Mouse (Mus musculus) forebrain, embryonic 16.5 days (tissue): ENCODE data around the gene Hist1h2ad. TPM values are rescaled to one million over a fixed set of nuclear protein-coding genes. Genes with fewer than 3 reads are reported as not detected.
"Not testable (repeated sequence)": the region's sequence is repeated elsewhere in the genome, so short reads cannot be mapped to it uniquely, and the experiment has no call there.

ENCODE experiments used
- ATAC-seq: fragments of 200-750 bp; cut with Nextera tagmentation; 2 replicates; pipeline ENCODE4 v1.8.0; 2017; ENCODE audit warnings: mild to moderate bottlenecking, moderate library complexity
- H3K27ac ChIP-seq: fragments of 300-500 bp; sonication (generic); 2 replicates; pipeline ENCODE4 v1.5.1; 2014; ENCODE audit warnings: low read length, control low read depth
- H3K27me3 ChIP-seq: fragments of 300-500 bp; sonication (generic); replicated peaks from 2 replicates; pipeline ENCODE4 v1.6.1; 2014; ENCODE audit warnings: low read length; ENCODE audit not compliant: control insufficient read depth, insufficient read depth
- H3K36me3 ChIP-seq: fragments of 300-500 bp; sonication (generic); 2 replicates; pipeline ENCODE4 v1.6.1; 2014; ENCODE audit not compliant: control insufficient read depth, insufficient read depth
- H3K4me1 ChIP-seq: fragments of 300-500 bp; sonication (generic); replicated peaks from 2 replicates; pipeline ENCODE4 v1.6.1; 2014; ENCODE audit warnings: low read length; ENCODE audit not compliant: control insufficient read depth, insufficient read depth
- H3K4me2 ChIP-seq: fragments of 300-500 bp; sonication (generic); 2 replicates; pipeline ENCODE4 v1.6.1; 2014; ENCODE audit warnings: mild to moderate bottlenecking, low read length, control low read depth
- H3K4me3 ChIP-seq: fragments of 300-500 bp; sonication (generic); replicated peaks from 2 replicates; pipeline ENCODE4 v1.5.1; 2014; ENCODE audit warnings: mild to moderate bottlenecking, low read length, control low read depth
- H3K9ac ChIP-seq: fragments of 300-500 bp; sonication (generic); replicated peaks from 2 replicates; pipeline ENCODE4 v1.6.1; 2014; ENCODE audit warnings: low read depth, low read length, control low read depth
- H3K9me3 ChIP-seq: fragments of 300-500 bp; sonication (generic); 2 replicates; pipeline ENCODE4 v1.6.1; 2016; ENCODE audit warnings: low read length; ENCODE audit not compliant: control insufficient read depth
- WGBS: fragments of 180-500 bp; shearing (Covaris S2); extraction: QIAGEN DNeasy Blood & Tissue Kit; methylation state at CpG from one replicate; pipeline ENCODE4 v1.1.7; 2014; 5-methylcytosine and 5-hydroxymethylcytosine counted together
- polyA plus RNA-seq: library from polyadenylated mRNA; unstranded; fragments of >200 nt; fragmentation: Nextera tagmentation; extraction: Ambion mirVana; gene quantifications from 2 replicates; pipeline ENCODE4 v1.2.1, GENCODE M21; 2015

The Hist1h2ad gene
- polyA plus RNA-seq, 1 experiment from 2014 or later = 1.2 TPM

GRCm38 (mm10) chr13:23573034-23573897 is 915 bp upstream of the Hist1h2ad start:
- Histone ChIP-seq H3K27ac (peak overlapping the region; percentile 85), H3K4me1 (peaks cover 27% of the 10 kb centered on the region), H3K9ac (peak overlapping the region; percentile 42), H3K4me2 (peak overlapping the region; percentile 53), H3K4me3 (peak overlapping the region; percentile 41)
- H3K36me3 ChIP-seq, H3K9me3 ChIP-seq, ATAC-seq, H3K27me3 ChIP-seq: not testable (repeated sequence)
- WGBS = 5% methylated on average over 18 of the region's 20 CpGs

- Histone ChIP-seq H3K4me2 (peak overlapping the region; percentile 57), H3K4me3 (peak overlapping the region; percentile 41), H3K4me1 (peaks cover 27% of the 10 kb centered on the region), H3K27ac (peak overlapping the region; percentile 86)
- H3K9me3 ChIP-seq, H3K27me3 ChIP-seq, ATAC-seq, H3K9ac ChIP-seq, H3K36me3 ChIP-seq: not testable (repeated sequence)
- 2% methylated on average over 6 of the region's 39 CpGs for WGBS
Measured at GRCm38 (mm10) chr13:23574546-23575170, 477 bp downstream of the Hist1h2ad start.

- H3K4me2 ChIP-seq = peak within 1 kb of the TSS; percentile 75
- peak; percentile 45 for ATAC-seq
- WGBS = under 1% methylated on average over 14 of the region's 18 CpGs
Measured at GRCm38 (mm10) chr13:23575271-23575851, 1.2 kb downstream of the Hist1h2ad start, which contains the start of gene Hist1h3d. TSS of gene Hist1h3d (plus strand) at chr13:23575763.

GRCm38 (mm10) chr13:23575864-23576313 is 1.7 kb downstream of the Hist1h2ad start:
- H3K27ac ChIP-seq = peak overlapping the region; percentile 78
- H3K9ac ChIP-seq = peak overlapping the region; percentile 64
- ATAC-seq, H3K9me3 ChIP-seq, H3K27me3 ChIP-seq, H3K36me3 ChIP-seq: not testable (repeated sequence)
- H3K4me1 ChIP-seq = peaks cover 24% of the 10 kb centered on the region
- WGBS = 0% methylated on average over 10 of the region's 40 CpGs
- H3K4me2 ChIP-seq = peak overlapping the region; percentile 75
- peak overlapping the region; percentile 49 for H3K4me3 ChIP-seq

More at GRCm38 (mm10) chr13:23575271-23575851, 1.2 kb downstream of the Hist1h2ad start, which contains the start of gene Hist1h3d:
- H3K27me3 ChIP-seq = no peaks in the 10 kb centered on the region
- no peaks in the 10 kb centered on the region for H3K9me3 ChIP-seq
- H3K4me3 ChIP-seq = peak within 1 kb of the TSS; percentile 49
- H3K9ac ChIP-seq = peak within 1 kb of the TSS; percentile 64
- peak within 1 kb of the TSS; percentile 86 for H3K27ac ChIP-seq
- no peaks in the 10 kb centered on the region for H3K36me3 ChIP-seq
- H3K4me1 ChIP-seq = peaks cover 24% of the 10 kb centered on the region

GRCm38 (mm10) chr13:23576351-23576881 is 2.2 kb downstream of the Hist1h2ad start:
- Histone ChIP-seq H3K9ac (peak overlapping the region; percentile 64), H3K4me3 (peak overlapping the region; percentile 49), H3K9me3 (no peaks in the 10 kb centered on the region), H3K4me1 (peaks cover 24% of the 10 kb centered on the region), H3K4me2 (peak overlapping the region; percentile 75), H3K27ac (peak overlapping the region; percentile 1; the same call in 1 of the 2 replicates), H3K27me3 (no peaks in the 10 kb centered on the region), H3K36me3 (no peaks in the 10 kb centered on the region)
- ATAC-seq = no peak
- 2% methylated on average over 7 of the region's 7 CpGs for WGBS

GRCm38 (mm10) chr13:23576906-23577639 is 2.9 kb downstream of the Hist1h2ad start:
- 35% methylated on average over 6 of the region's 6 CpGs for WGBS
- peak overlapping the region; percentile 49 for H3K4me3 ChIP-seq
- H3K9me3 ChIP-seq = no peaks in the 10 kb centered on the region
- H3K36me3 ChIP-seq = no peaks in the 10 kb centered on the region
- peak overlapping the region; percentile 75 for H3K4me2 ChIP-seq
- peaks cover 28% of the 10 kb centered on the region for H3K4me1 ChIP-seq
- no peak overlapping the region for H3K27ac ChIP-seq
- H3K27me3 ChIP-seq = no peaks in the 10 kb centered on the region
- no peak for ATAC-seq
- H3K9ac ChIP-seq = no peak overlapping the region; the same call in 1 of the 2 replicates

- no peak for ATAC-seq
- no peak overlapping the region for H3K9ac ChIP-seq
- H3K4me3 ChIP-seq = no peak overlapping the region
- WGBS = 86% methylated on average over 1 of the region's 1 CpGs
- H3K36me3 ChIP-seq = no peaks in the 10 kb centered on the region
- peaks cover 30% of the 10 kb centered on the region for H3K4me1 ChIP-seq
- no peaks in the 10 kb centered on the region for H3K9me3 ChIP-seq
- H3K4me2 ChIP-seq = no peak overlapping the region
- no peaks in the 10 kb centered on the region for H3K27me3 ChIP-seq
- H3K27ac ChIP-seq = no peak overlapping the region
Measured at GRCm38 (mm10) chr13:23577835-23578234, 3.7 kb downstream of the Hist1h2ad start.

- peak within 1 kb of the TSS; percentile 67 for H3K9ac ChIP-seq
- no peaks in the 10 kb centered on the region for H3K36me3 ChIP-seq
- H3K4me1 ChIP-seq = peaks cover 38% of the 10 kb centered on the region
- H3K4me3 ChIP-seq = peak within 1 kb of the TSS; percentile 61
- peak within 1 kb of the TSS; percentile 80 for H3K27ac ChIP-seq
- WGBS = under 1% methylated on average over 41 of the region's 43 CpGs
- H3K9me3 ChIP-seq = no peaks in the 10 kb centered on the region
- H3K4me2 ChIP-seq = peak within 1 kb of the TSS; percentile 96
- ATAC-seq = peak; percentile 89
- H3K27me3 ChIP-seq = no peaks in the 10 kb centered on the region
Measured at GRCm38 (mm10) chr13:23581408-23582218, 7.4 kb downstream of the Hist1h2ad start, which contains the start of gene Hist1h4d. TSS of gene Hist1h4d (plus strand) at chr13:23581598.
